ENCODE assay signal across 16 mouse cellular contexts in the genomic region with DNA sequence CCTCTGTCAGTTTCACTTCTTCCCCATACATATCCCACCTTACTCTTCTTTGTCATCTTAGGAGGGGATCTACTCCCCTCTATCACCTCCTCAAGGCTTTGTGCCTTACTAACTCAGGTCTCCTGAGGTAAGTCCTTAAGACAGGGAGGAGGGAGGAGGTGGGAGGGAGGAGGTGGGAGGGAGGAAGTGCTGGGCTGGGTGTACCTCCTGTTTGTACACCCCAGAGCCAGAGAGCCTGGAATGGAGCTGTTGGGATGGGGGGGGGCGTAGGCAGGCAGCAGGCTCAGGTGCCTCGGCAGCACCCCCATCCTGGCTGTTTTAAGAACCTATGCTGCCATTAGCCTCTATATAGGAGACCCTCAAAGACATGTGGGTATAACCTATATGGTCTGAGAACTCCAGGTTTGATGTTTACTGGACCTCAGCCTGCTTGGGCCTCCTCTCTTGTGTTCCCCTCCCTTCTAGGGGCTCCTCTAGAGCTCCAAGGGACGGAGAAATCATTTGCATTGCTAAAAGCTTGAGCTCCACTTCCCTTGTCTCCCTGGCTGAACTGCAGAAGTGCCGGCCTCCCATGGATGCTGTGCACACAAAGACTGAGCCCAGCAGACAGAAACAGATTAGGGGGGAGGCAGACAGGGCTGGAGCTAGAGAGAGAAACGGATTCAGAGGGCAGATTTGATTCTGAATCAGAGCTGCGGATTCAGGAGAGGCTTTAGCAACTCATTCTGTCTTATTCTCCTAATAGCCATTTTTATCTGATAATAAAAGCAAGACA. TPM values are rescaled to one million over a fixed set of nuclear protein-coding genes. Genes with fewer than 3 reads are reported as not detected.
DNase-seq lines count a peak whose midpoint lies in the region; ATAC-seq and TF ChIP-seq lines count a peak whose summit lies in the region.
"Had no signal": no experiment of that assay in that cellular context is flagged by ENCODE, and none has a peak within 500 bp of the region (broad histone marks: within the 10 kb centered on the region; RNA-seq: fewer than 3 reads in every experiment).

No protein-coding gene starts in this region.

- peak overlapping the region; percentile 10; the same call in 1 of the 2 replicates for H3K9ac ChIP-seq in forebrain, embryonic 14.5 days (ENCODE audit: low read length)
- H3K9ac ChIP-seq in midbrain, postnatal 0 days (replicated peaks; ENCODE audit: low read length, poor library complexity, severe bottlenecking) = no peak overlapping the region
- H3K9ac ChIP-seq: hindbrain, embryonic 15.5 days had no signal

- H3K4me3 ChIP-seq in forebrain, embryonic 14.5 days (ENCODE audit: low read depth, low read length) = no peak overlapping the region
- no peak overlapping the region for H3K4me3 ChIP-seq in midbrain, postnatal 0 days (ENCODE audit: low read depth, low read length)
- H3K4me3 ChIP-seq: embryonic facial prominence, embryonic 10.5 days; heart, adult 2 months; hindbrain, embryonic 15.5 days; limb, embryonic 10.5 days had no signal

- no peak for ATAC-seq in forebrain, embryonic 14.5 days
- ATAC-seq in midbrain, postnatal 0 days (ENCODE audit: low FRiP score) = no peak

- 12% methylated on average over 6 of the region's 6 CpGs for WGBS in forebrain, embryonic 14.5 days
- 11% methylated on average over 6 of the region's 6 CpGs for WGBS in midbrain, postnatal 0 days

- TF ChIP-seq CTCF in midbrain, postnatal 0 days (IDR thresholded peaks at IDR 0.05) = no peak

- no peak overlapping the region for H3K4me2 ChIP-seq in forebrain, embryonic 14.5 days (ENCODE audit: low read length)
- H3K4me2 ChIP-seq in midbrain, postnatal 0 days (ENCODE audit: low read depth, low read length, poor library complexity, severe bottlenecking) = no peak overlapping the region
- H3K4me2 ChIP-seq: hindbrain, embryonic 15.5 days had no signal

- no peaks in the 10 kb centered on the region for H3K9me3 ChIP-seq in forebrain, embryonic 14.5 days (replicated peaks; ENCODE audit: control insufficient read depth, low read length)
- H3K9me3 ChIP-seq in midbrain, postnatal 0 days (ENCODE audit: low read length) = no peaks in the 10 kb centered on the region
- H3K9me3 ChIP-seq: embryonic facial prominence, embryonic 10.5 days; hindbrain, embryonic 15.5 days; limb, embryonic 10.5 days had no signal

- peaks cover 32% of the 10 kb centered on the region for H3K27me3 ChIP-seq in forebrain, embryonic 14.5 days (replicated peaks; ENCODE audit: control insufficient read depth, insufficient read depth, low read length)
- H3K27me3 ChIP-seq in midbrain, postnatal 0 days (ENCODE audit: insufficient read depth, low read length) = no peaks in the 10 kb centered on the region
- H3K27me3 ChIP-seq: hindbrain, embryonic 15.5 days had no signal

- H3K36me3 ChIP-seq in forebrain, embryonic 14.5 days (ENCODE audit: control insufficient read depth, insufficient read depth, low read length) = no peaks in the 10 kb centered on the region
- no peaks in the 10 kb centered on the region for H3K36me3 ChIP-seq in midbrain, postnatal 0 days (ENCODE audit: insufficient read depth, low read length)
- H3K36me3 ChIP-seq: embryonic facial prominence, embryonic 10.5 days; G1E; hindbrain, embryonic 15.5 days; limb, embryonic 10.5 days had no signal

- DNase-seq in layer of hippocampus, postnatal 10 days (ENCODE audit: low spot score in 2 of 2) = peak; percentile 17 to 19
- no peak for DNase-seq in layer of hippocampus, adult 9-10 months (ENCODE audit: low spot score)
- peak; percentile 71 for DNase-seq in ZHBTc4 (ENCODE audit: low read depth, low spot score)
- peak; percentile 57 for DNase-seq in forebrain, embryonic 14.5 days (ENCODE audit: low spot score)
- DNase-seq in midbrain, postnatal 0 days (ENCODE audit: low spot score) = no peak
- DNase-seq in thymus, postnatal 10 days (ENCODE audit: low spot score in 2 of 2) = no peak
- DNase-seq in lung, postnatal 10 days = no peak
- DNase-seq: heart, adult 2 months; kidney, postnatal 10 days; thymus, postnatal 14 days had no signal

- H3K4me1 ChIP-seq in forebrain, embryonic 14.5 days (ENCODE audit: control insufficient read depth, insufficient read depth, low read length) = peaks cover 11% of the 10 kb centered on the region
- H3K4me1 ChIP-seq in midbrain, postnatal 0 days (ENCODE audit: insufficient read depth, low read length) = peaks cover 5% of the 10 kb centered on the region; the same call in 1 of the 2 replicates

- no peak overlapping the region for H3K27ac ChIP-seq in forebrain, embryonic 14.5 days (ENCODE audit: low read depth, low read length)
- H3K27ac ChIP-seq in midbrain, postnatal 0 days (ENCODE audit: low read depth, low read length) = peak overlapping the region; percentile 21; the same call in 1 of the 2 replicates
- H3K27ac ChIP-seq: embryonic facial prominence, embryonic 10.5 days; heart, adult 2 months; hindbrain, embryonic 15.5 days; limb, embryonic 10.5 days had no signal

RNA-seq across cellular contexts. Expression of a gene that starts 3.5 kb away (rescaled TPM):
- total RNA-seq in layer of hippocampus, postnatal 10 days (2021) = 100 to 1,000 TPM; 286 to 311 TPM
- polyA plus RNA-seq in forebrain, embryonic 14.5 days (2014; fragmentation: Nextera tagmentation; extraction: Ambion mirVana) = 4.5 and 5.3 TPM in 2 replicates
- total RNA-seq in midbrain, postnatal 0 days (2014; rRNA removed) = 64.0 and 70.2 TPM in 2 replicates
- 15.4 and 17.8 TPM in 2 replicates for polyA plus RNA-seq in midbrain, postnatal 0 days (2015; fragmentation: Nextera tagmentation; extraction: Ambion mirVana)
- total RNA-seq: G1E; megakaryocyte, adult 5-6 weeks had no signal
- polyA plus RNA-seq: G1E; limb, embryonic 10.5 days; liver, embryonic 16.5 days had no signal

RNA-seq across cellular contexts. Expression of a gene that starts 34.0 kb away (rescaled TPM):
- not detected for total RNA-seq in layer of hippocampus, postnatal 10 days (2021)
- not detected in 2 replicates for polyA plus RNA-seq in forebrain, embryonic 14.5 days (2014; fragmentation: Nextera tagmentation; extraction: Ambion mirVana)
- total RNA-seq in midbrain, postnatal 0 days (2014; rRNA removed) = 3.4 and 3.8 TPM in 2 replicates
- 1.8 and 2.3 TPM in 2 replicates for polyA plus RNA-seq in midbrain, postnatal 0 days (2015; fragmentation: Nextera tagmentation; extraction: Ambion mirVana)
- total RNA-seq: heart, adult 2 months; megakaryocyte, adult 5-6 weeks had no signal
- polyA plus RNA-seq: embryonic facial prominence, embryonic 10.5 days; G1E; limb, embryonic 10.5 days; liver, embryonic 16.5 days had no signal

RNA-seq across cellular contexts. Expression of a gene that starts 41.8 kb away (rescaled TPM):
- under 1 TPM in 1 of 2 experiments, not detected in 1; 0.53 TPM for total RNA-seq in layer of hippocampus, postnatal 10 days (2021)
- not detected in 2 replicates for polyA plus RNA-seq in forebrain, embryonic 14.5 days (2014; fragmentation: Nextera tagmentation; extraction: Ambion mirVana)
- total RNA-seq in midbrain, postnatal 0 days (2014; rRNA removed) = not detected in 2 replicates
- polyA plus RNA-seq in midbrain, postnatal 0 days (2015; fragmentation: Nextera tagmentation; extraction: Ambion mirVana) = 0.49 and 0.80 TPM in 2 replicates
- total RNA-seq: G1E; heart, adult 2 months; megakaryocyte, adult 5-6 weeks had no signal
- polyA plus RNA-seq: embryonic facial prominence, embryonic 10.5 days; G1E; limb, embryonic 10.5 days; liver, embryonic 16.5 days had no signal

RNA-seq across cellular contexts. Expression of a gene that starts 59.9 kb away (rescaled TPM):
- total RNA-seq in layer of hippocampus, postnatal 10 days (2021) = 1 to 10 TPM; 1.1 to 1.2 TPM
- 0.56 and 0.69 TPM in 2 replicates for polyA plus RNA-seq in forebrain, embryonic 14.5 days (2014; fragmentation: Nextera tagmentation; extraction: Ambion mirVana)
- total RNA-seq in midbrain, postnatal 0 days (2014; rRNA removed) = 0.09 and 0.82 TPM in 2 replicates
- polyA plus RNA-seq in midbrain, postnatal 0 days (2015; fragmentation: Nextera tagmentation; extraction: Ambion mirVana) = 0.10 and 0.38 TPM in 2 replicates
- total RNA-seq: heart, adult 2 months; megakaryocyte, adult 5-6 weeks had no signal
- polyA plus RNA-seq: G1E; heart, adult 2 months; liver, embryonic 16.5 days had no signal

Comparison
In these comparisons a context has a peak if more than half of its experiments do, and no peak if none do; other contexts are left out.
1. DNase-seq: peak in layer of hippocampus, postnatal 10 days (2 of 2), ZHBTc4 (single experiment) and forebrain, embryonic 14.5 days (single experiment); none in layer of hippocampus, adult 9-10 months (single experiment), midbrain, postnatal 0 days (single experiment), thymus, postnatal 10 days (0 of 2) and lung, postnatal 10 days (single experiment).